Mouse (Mus musculus) small intestine, adult 10 weeks (tissue): ENCODE data around the gene Nrbf2. TPM values are rescaled to one million over a fixed set of nuclear protein-coding genes. Genes with fewer than 3 reads are reported as not detected.

Experiments
- polyA plus RNA-seq: library from polyadenylated mRNA; stranded (reverse); fragments of 350-450 nt; fragmentation: Illumina TruSeq; extraction: RNeasy Lipid Tissue Mini Kit (QIAGEN cat#74804); gene quantifications from one replicate; pipeline ENCODE4 v1.2.3, GENCODE M21; 2014; ENCODE audit warnings: low replicate concordance

The Nrbf2 gene
- polyA plus RNA-seq, result 38.6 TPM

GRCm38 (mm10) chr10:67285176-67285814, at the start of gene Nrbf2:
TSS of gene Nrbf2 (minus strand) at chr10:67285305.

Other genes starting within 250 kb of the Nrbf2 start
- 61.1 TPM for gene Jmjd1c, start 189.2 kb downstream of the Nrbf2 start, polyA plus RNA-seq
- gene Reep3, start 188.4 kb downstream of the Nrbf2 start, polyA plus RNA-seq, result 154 TPM